Mouse (Mus musculus): Measurements from ENCODE around the gene Nkx6-2.

The Nkx6-2 gene

GRCm38 (mm10) chr7:139570788-139571187 lies 11.8 kb downstream of the Nkx6-2 start:
- in situ Hi-C loops (cut with MboI, MseI) = no loop called here

DNA sequence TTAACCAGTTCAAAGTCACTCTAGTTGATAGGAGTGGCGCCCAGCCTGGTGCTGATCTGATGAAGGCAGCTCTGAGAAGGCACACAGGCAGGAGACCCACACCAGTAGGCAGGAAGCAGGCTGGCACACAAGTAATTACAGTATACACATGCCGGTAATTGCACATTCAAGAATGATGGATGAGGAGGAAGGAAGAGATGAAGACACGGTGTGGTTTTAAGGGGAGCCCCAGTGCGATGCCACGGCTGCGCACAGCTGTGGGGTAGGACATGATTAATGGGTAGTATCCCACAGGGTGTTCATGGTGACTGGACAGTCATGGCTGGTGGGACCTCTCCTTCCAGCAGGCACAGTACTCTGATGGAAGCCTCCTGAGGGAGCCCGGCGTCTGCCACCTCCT lies 16.1 kb downstream of the Nkx6-2 start:
- in situ Hi-C loops (cut with MboI, MseI) = no loop called here

DNA sequence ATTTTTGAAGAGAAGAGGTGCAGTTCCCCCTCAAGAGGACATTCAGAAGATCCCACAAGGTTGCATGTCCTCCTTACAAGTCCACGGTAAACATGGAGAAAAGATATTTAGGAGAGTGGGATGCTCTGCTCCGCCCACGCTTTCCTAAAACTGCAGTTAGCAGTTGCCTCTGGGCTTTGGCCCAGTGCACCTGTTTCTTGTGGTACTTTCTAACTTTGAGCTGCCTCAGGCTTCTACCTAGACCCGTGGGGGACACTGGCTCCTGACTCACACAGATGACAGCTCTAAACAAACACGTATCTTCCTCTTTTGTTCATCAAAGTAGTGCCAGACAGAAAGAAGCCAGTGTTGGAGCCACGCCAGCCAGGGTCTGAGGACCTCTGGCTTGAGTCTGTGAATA lies 16.6 kb downstream of the Nkx6-2 start:
- in situ Hi-C loops (cut with MboI, MseI) = no loop called here

- in situ Hi-C loops (cut with MboI, MseI) = no loop called here
Measured at GRCm38 (mm10) chr7:139564161-139564560, 18.4 kb downstream of the Nkx6-2 start.

DNA sequence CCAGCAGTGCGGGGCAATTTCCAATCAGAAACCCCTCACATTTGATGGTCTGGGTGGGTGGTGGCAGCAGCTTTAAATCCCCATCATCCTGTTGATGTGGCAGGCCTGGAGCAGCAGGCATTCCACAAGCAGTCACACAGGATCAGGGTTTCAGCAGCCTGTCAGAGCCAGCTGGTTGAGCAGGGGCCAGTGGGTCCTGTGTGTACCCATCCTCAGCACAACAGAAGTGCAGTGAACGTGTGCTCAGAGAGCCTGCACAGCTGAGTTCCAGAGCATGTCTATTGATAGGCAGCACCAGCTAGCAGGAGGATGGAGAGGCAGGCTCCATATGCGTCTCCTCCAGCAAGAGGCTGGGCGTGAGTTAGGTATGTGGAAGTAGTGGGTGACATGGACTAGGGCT lies 19.2 kb downstream of the Nkx6-2 start:
- in situ Hi-C loops (cut with MboI, MseI) = no loop called here

DNA sequence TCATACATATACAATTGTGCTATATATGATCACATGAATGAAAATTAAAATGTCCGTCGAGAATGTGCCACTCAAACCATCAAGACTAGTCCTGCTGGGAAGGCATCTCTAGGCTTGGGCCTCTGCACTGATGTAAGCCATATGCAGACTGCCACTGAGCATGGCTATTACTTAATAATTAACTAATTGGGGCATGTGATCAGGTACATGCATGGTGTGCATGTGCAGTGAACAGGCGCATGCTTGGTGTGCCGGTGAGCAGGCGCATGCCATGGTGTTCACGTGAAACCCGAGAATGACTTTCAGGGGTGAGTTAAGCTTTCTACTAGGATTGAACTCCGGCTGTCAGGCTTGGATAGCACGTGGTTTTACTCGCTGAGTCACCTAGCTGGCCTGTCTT lies 22.9 kb downstream of the Nkx6-2 start:
- in situ Hi-C loops (cut with MboI, MseI) = no loop called here

DNA sequence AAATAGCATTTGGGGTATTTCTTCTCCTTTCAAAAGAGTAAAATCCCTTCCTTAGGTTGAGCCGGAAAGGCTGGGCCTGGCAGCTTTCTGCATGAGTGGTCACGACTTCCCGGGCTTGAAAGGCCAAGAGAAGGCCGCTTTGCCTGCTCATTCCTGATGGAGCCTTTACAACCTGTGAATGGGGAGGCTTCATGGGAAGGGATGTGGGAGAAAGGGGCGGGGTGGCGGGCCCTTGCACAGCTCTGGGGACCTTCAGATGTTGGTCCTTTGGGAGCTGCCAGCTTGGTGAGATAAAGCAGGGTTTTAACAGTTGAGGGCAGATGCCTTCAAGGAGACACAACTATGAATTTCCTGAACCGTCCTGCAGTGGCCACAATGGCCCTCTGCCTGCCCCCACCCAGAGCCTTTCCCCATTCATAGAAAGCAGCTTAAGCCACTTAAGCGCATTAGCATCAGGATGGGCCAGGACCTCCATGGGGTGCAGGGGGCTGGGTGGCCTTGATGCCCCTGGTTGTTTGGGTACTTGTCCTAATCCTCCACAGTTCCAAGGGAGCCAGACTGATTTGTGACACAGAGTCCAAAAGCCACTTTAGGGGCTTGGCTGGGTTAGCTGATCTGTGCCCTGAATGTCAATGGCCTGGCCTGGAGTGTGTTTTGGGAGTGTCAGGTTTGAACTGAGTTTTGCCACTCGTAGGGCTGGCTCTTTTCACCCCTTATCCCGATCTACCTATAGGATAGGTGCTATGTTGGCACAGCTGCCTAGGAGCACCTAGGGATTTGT lies 25.7 kb downstream of the Nkx6-2 start:
- in situ Hi-C loops (cut with MboI, MseI) = no loop called here

DNA sequence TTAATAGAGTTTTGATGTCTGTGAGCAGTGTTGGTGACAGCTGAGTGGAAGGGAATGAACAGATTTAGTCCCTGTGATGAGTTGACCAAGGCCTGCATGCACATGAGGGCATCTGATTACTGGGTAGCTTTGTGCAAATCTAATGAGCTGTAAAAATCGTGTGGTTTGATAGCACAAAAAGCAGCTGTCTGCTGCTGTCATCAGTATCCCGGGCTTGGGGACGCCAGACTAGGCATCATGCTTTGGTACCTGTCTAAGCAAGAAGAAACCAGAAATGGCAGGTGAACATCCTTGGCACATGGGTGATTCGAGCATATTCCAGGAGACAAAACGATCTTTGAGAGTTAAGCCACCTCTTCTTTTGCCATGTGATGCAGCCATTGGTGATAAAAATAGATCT lies 26.3 kb downstream of the Nkx6-2 start:
- in situ Hi-C loops (cut with MboI, MseI) = no loop called here

DNA sequence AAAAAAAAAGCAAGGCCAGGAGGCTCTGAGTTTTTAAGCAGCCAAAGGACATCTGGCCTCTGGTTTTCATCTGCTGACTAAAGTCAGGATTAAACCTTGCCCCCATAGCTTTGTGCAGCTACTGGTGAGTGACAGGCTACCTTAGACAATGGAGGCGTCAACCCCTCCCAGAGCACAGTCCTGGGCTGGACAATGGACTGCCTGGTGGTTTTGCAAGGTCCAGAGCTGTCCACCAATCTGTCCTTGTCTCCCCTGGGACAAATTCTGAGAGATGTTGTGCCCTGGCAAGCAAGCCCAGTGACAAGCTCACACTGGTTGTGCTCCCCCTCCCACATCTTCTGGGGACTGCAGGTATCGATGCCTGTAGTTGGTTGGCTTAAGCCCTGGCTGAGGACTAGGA lies 31.1 kb downstream of the Nkx6-2 start:
- in situ Hi-C loops (cut with MboI, MseI) = no loop called here

- in situ Hi-C loops (cut with MboI, MseI) = no loop called here
Measured at GRCm38 (mm10) chr7:139550086-139550783, 32.4 kb downstream of the Nkx6-2 start.

DNA sequence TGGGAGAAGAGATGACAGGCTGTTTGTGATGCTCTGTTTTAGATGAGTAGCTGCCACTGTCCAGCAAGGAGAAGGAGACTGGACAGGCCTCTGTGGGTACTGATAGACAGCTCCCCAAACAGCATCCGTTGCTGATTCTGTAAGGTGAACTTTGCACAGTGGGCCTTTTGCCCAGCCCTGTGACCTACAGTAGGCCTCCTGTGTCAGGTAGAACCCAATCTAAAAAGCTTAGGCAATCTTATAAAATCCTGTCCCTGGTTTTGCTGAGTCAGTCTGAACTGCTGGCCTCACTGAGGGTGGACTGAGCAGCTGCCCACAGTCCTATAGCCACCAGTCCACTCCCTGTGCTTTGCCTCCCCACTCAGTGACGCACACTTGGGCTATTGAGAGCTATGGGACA lies 35.3 kb downstream of the Nkx6-2 start:
- in situ Hi-C loops (cut with MboI, MseI) = no loop called here

- in situ Hi-C loops (cut with MboI, MseI) = no loop called here
Measured at GRCm38 (mm10) chr7:139544706-139545625, 37.6 kb downstream of the Nkx6-2 start.

DNA sequence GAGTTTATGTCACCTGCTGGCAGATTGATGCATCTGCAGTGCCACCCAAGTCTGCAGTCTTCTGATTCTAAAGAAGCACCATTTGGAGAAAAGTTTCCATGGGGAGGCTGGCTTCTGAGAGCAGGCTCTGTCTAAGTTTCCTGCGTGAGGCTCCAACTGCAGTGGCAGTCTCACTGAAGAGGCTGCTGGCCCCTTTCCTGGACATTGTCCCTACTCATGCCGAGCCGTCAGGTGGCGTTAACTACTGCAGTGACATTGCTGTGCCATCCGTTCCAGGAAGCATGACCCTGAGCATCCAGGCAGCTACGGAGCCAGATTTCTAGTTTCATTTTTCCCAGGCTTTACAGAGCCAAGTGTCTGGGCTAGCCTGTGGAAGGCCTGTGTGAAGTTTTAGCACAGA lies 41.2 kb downstream of the Nkx6-2 start:
- in situ Hi-C loops (cut with MboI, MseI) = no loop called here

DNA sequence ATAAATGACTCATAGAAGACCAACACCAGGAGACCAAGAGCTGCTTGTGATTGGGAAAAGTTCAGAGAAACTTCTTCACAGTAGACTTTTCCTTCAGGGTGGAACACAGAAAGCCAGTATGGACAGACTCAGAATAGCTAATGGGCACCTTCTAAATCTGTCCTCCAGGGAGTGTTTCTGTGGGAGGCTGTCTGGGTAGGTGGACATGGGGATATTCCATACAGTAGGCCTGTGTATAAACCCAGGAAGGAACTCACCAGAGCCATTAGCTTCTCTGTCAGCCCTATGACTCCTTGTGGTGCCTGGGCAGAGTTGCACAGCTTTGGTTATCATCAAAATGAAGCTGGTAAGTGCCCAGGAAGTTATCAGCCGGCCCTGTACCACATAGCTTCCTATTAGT lies 42.0 kb downstream of the Nkx6-2 start:
- in situ Hi-C loops (cut with MboI, MseI) = no loop called here

DNA sequence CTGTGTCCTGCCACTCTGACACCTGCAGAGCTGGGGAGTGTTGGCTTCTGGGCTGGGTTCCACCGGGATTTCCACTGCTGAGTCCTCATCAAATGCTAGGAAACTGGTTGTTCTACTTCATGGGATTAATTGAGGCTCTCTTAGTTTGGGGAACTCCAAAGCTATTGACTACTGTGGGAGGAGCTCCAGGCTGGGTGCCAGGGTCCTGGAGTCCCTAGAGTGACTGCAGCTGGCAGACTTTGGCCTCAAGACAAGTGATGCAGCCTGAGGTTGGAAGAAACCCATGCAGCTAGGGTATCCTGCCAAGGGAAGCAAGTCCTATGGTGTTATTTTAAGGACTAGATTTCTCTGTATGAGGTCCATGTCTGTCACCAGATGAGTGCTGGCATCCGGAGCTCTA lies 44.1 kb downstream of the Nkx6-2 start:
- in situ Hi-C loops (cut with MboI, MseI) = no loop called here

- in situ Hi-C loops (cut with MboI, MseI) = no loop called here
Measured at GRCm38 (mm10) chr7:139537831-139538230, 44.8 kb downstream of the Nkx6-2 start.

GRCm38 (mm10) chr7:139536831-139537230 lies 45.8 kb downstream of the Nkx6-2 start:
- in situ Hi-C loops (cut with MboI, MseI) = no loop called here

GRCm38 (mm10) chr7:139536331-139536730 lies 46.3 kb downstream of the Nkx6-2 start:
- in situ Hi-C loops (cut with MboI, MseI) = no loop called here

DNA sequence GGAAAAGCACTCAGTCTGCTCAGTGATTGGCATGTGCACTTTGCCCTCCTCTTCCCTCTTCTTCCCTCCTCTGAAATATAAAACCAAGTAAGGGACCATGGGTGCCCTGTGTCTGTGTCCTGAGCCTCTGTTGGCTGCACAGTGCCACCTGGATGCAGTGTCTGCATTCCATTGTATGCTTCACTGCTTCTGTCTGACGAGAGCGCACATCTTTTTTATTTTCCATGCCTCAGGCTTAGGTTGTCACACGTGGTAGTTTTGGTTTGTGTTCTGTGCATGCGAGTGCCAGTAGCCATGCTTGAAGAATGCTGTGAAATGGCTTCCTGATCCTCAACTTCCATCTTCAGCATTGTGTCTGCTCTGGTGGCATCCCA lies 51.2 kb downstream of the Nkx6-2 start:
- in situ Hi-C loops (cut with MboI, MseI) = no loop called here

- in situ Hi-C loops (cut with MboI, MseI) = no loop called here
Measured at GRCm38 (mm10) chr7:139530591-139531427, 51.8 kb downstream of the Nkx6-2 start.

Measured in T-helper 17 cell (primary cell).